9 mouse cellular contexts compared by ENCODE assay signal in the genomic region with DNA sequence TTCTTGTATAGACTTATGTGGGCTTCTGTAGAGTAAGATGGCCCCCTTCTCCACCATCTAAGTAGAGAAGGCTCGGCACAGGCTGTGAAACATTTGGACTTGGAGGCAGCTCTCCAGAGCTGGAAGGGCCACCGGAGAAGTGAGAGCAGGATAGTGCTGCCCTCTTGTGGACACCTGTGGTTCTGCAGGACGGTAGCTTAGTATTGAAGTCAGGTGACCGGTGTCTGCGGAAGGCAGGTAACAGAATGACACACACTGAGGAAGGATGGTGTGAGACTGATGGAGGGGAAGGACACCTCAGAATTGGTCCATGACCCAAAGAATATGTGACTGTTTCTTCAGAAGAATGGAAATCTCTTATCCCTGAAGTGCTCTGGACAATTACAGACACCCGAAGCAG. TPM values are rescaled to one million over a fixed set of nuclear protein-coding genes. Genes with fewer than 3 reads are reported as not detected.
DNase-seq lines count a peak whose midpoint lies in the region; ATAC-seq and TF ChIP-seq lines count a peak whose summit lies in the region.
"Had no signal": no experiment of that assay in that cellular context is flagged by ENCODE, and none has a peak within 500 bp of the region (broad histone marks: within the 10 kb centered on the region; RNA-seq: fewer than 3 reads in every experiment).

No protein-coding gene starts in this region.

- DNase-seq in heart, adult 2 months = peak; percentile 36 to 64
- peak; percentile 57 to 60 for DNase-seq in B cell, adult 2 months
- peak; percentile 47 for DNase-seq in embryonic facial prominence, embryonic 14.5 days (ENCODE audit: low spot score)
- peak; percentile 68 to 86 for DNase-seq in kidney, postnatal 25 days
- peak; percentile 34 for DNase-seq in testis, postnatal 14 days (ENCODE audit: low spot score)

- ATAC-seq in heart, embryonic 12.5 days (ENCODE audit: insufficient number of reproducible peaks, low FRiP score) = no peak
- no peak for ATAC-seq in embryonic facial prominence, embryonic 14.5 days (ENCODE audit: low read depth)
- ATAC-seq in megakaryocyte-erythroid progenitor cell, adult 5-6 weeks (replicated peaks; ENCODE audit: low FRiP score, low TSS enrichment, poor library complexity, severe bottlenecking) = peak; percentile 79

- peaks cover 2% of the 10 kb centered on the region; the same call in 1 of the 2 replicates for H3K4me1 ChIP-seq in heart, adult 2 months (ENCODE audit: control insufficient read depth, insufficient read depth, low read length)
- peaks cover 12% of the 10 kb centered on the region; the same call in 1 of the 2 replicates for H3K4me1 ChIP-seq in heart, embryonic 12.5 days (replicated peaks)
- H3K4me1 ChIP-seq in bone marrow macrophage, adult 2 months (ENCODE audit: control insufficient read depth, insufficient read depth, low read length) = no peaks in the 10 kb centered on the region
- no peaks in the 10 kb centered on the region for H3K4me1 ChIP-seq in embryonic facial prominence, embryonic 14.5 days (ENCODE audit: control insufficient read depth, insufficient read depth, low read length)

- no peak for TF ChIP-seq POLR2A in heart, adult 2 months (IDR thresholded peaks at IDR 0.05; ENCODE audit: insufficient read depth, low read depth, low read length)
- TF ChIP-seq POLR2A in bone marrow macrophage, adult 2 months (IDR thresholded peaks at IDR 0.05; ENCODE audit: borderline replicate concordance, low read depth, low read length) = no peak

- intact Hi-C loops in heart, adult 2 months (cut with DNase I) = no loop called here

- H3K36me3 ChIP-seq in heart, adult 2 months (ENCODE audit: control insufficient read depth, insufficient read depth, low read length) = no peaks in the 10 kb centered on the region
- H3K36me3 ChIP-seq in heart, embryonic 12.5 days = no peaks in the 10 kb centered on the region
- no peaks in the 10 kb centered on the region for H3K36me3 ChIP-seq in embryonic facial prominence, embryonic 14.5 days (ENCODE audit: control insufficient read depth, insufficient read depth, low read length)

- no peaks in the 10 kb centered on the region for H3K79me2 ChIP-seq in heart, adult 2 months (replicated peaks; ENCODE audit: control insufficient read depth, insufficient read depth, low read length)

- no peak overlapping the region for H3K4me2 ChIP-seq in heart, embryonic 12.5 days
- no peak overlapping the region for H3K4me2 ChIP-seq in embryonic facial prominence, embryonic 14.5 days (ENCODE audit: low read depth, low read length)

- H3K27me3 ChIP-seq in heart, adult 2 months (ENCODE audit: control insufficient read depth, insufficient read depth, low read length) = no peaks in the 10 kb centered on the region
- peaks cover 64% of the 10 kb centered on the region for H3K27me3 ChIP-seq in heart, embryonic 12.5 days (replicated peaks)
- peaks cover 41% of the 10 kb centered on the region for H3K27me3 ChIP-seq in embryonic facial prominence, embryonic 14.5 days (replicated peaks; ENCODE audit: control insufficient read depth, insufficient read depth, low read length)

- H3K9me3 ChIP-seq in heart, embryonic 12.5 days (replicated peaks) = no peaks in the 10 kb centered on the region; the same call in 1 of the 2 replicates
- H3K9me3 ChIP-seq in embryonic facial prominence, embryonic 14.5 days (ENCODE audit: control insufficient read depth, low read length) = no peaks in the 10 kb centered on the region

- WGBS in heart, adult 2 months = 35% methylated on average over 6 of the region's 6 CpGs
- 28% methylated on average over 6 of the region's 6 CpGs for WGBS in heart, embryonic 12.5 days
- 27% methylated on average over 6 of the region's 6 CpGs for WGBS in embryonic facial prominence, embryonic 14.5 days

- no peak overlapping the region for H3K27ac ChIP-seq in heart, adult 2 months
- no peak overlapping the region for H3K27ac ChIP-seq in heart, embryonic 12.5 days (ENCODE audit: poor library complexity, severe bottlenecking)
- H3K27ac ChIP-seq in bone marrow macrophage, adult 2 months (ENCODE audit: insufficient read depth, low read depth, low read length) = no peak overlapping the region
- H3K27ac ChIP-seq in embryonic facial prominence, embryonic 14.5 days (replicated peaks; ENCODE audit: low read depth, low read length) = no peak overlapping the region

- H3K9ac ChIP-seq in heart, adult 2 months (ENCODE audit: low read depth, low read length) = no peak overlapping the region
- no peak overlapping the region for H3K9ac ChIP-seq in heart, embryonic 12.5 days
- H3K9ac ChIP-seq in embryonic facial prominence, embryonic 14.5 days (ENCODE audit: low read depth, low read length) = no peak overlapping the region

- TF ChIP-seq CTCF in heart, adult 2 months (IDR thresholded peaks at IDR 0.05) = peak; percentile 91
- peak; percentile 33; the same call in 1 of the 2 replicates for TF ChIP-seq CTCF in bone marrow macrophage, adult 2 months (IDR thresholded peaks at IDR 0.05; ENCODE audit: low read depth, low read length)

- H3K4me3 ChIP-seq in heart, adult 2 months = no peak overlapping the region
- H3K4me3 ChIP-seq in heart, embryonic 12.5 days = no peak overlapping the region
- H3K4me3 ChIP-seq in bone marrow macrophage, adult 2 months (ENCODE audit: insufficient read depth, low read length) = no peak overlapping the region
- H3K4me3 ChIP-seq in embryonic facial prominence, embryonic 14.5 days (ENCODE audit: low read depth, low read length) = no peak overlapping the region

- no peak for TF ChIP-seq EP300 in heart, adult 2 months (IDR thresholded peaks at IDR 0.05; ENCODE audit: insufficient read depth, low read depth, low read length)

RNA-seq across cellular contexts. Expression of a gene that starts 19.2 kb away (rescaled TPM):
- total RNA-seq in heart, adult 2 months (2021) = not detected
- polyA plus RNA-seq in heart, adult 2 months (2012; rRNA removed) = 0.02 TPM in 1 of 2 replicates, not detected in the other
- 3.5 TPM in 2 replicates for polyA plus RNA-seq in heart, embryonic 12.5 days (2016; fragmentation: Nextera tagmentation; extraction: Ambion mirVana)
- not detected in 2 replicates for polyA plus RNA-seq in bone marrow macrophage, adult 2 months (2012; ENCODE audit: insufficient read depth, insufficient read length, missing spikeins)
- polyA plus RNA-seq in embryonic facial prominence, embryonic 14.5 days (2014; fragmentation: Nextera tagmentation; extraction: Ambion mirVana) = 1.5 and 1.7 TPM in 2 replicates
- not detected in 2 replicates for total RNA-seq in megakaryocyte-erythroid progenitor cell, adult 5-6 weeks (2014; fragmentation: Nextera tagmentation)
- total RNA-seq in megakaryocyte-erythroid progenitor cell, adult 5-6 weeks (2017) = not detected in 2 replicates
- total RNA-seq: left cerebral cortex, adult 8-10 months had no signal
